Mouse (Mus musculus) liver, embryonic 14.5 days (tissue): ENCODE results near the gene Lin37.

ENCODE experiments used
- CTCF ChIP-seq: IDR thresholded peaks from 2 replicates; pipeline ENCODE4 v1.5.1; 2016; ENCODE audit warnings: antibody characterized with exemption, low read depth, control low read depth
- EP300 ChIP-seq: IDR thresholded peaks from 2 replicates; pipeline ENCODE4 v1.6.1; 2016; ENCODE audit warnings: antibody characterized with exemption, low read depth

- TF ChIP-seq CTCF (no peak), EP300 (no peak)
These were observed 24.7 kb downstream of the Lin37 start, which contains the start of gene Arhgap33 for GRCm38 (mm10) chr7:30534633-30535577.
